Mouse (Mus musculus): ENCODE measurements at regions not wholly inside any gene's neighbourhood (a gene's known extent, or its start where the extent isn't known, plus 50 kb on each side); places are given as distances from the start of the nearest gene placed in this dataset.
A peak's percentile ranks its signal among the peaks of the same experiment; 100 is the strongest.

GRCm38 (mm10) chr11:25356671-25357586 lies 853.6 kb downstream of the 5730522E02Rik start:
- no peak for DNase-seq (ENCODE audit: low spot score in 2 of 2)

GRCm38 (mm10) chr11:25335667-25336066 lies 874.9 kb downstream of the 5730522E02Rik start:
- no peak for DNase-seq (ENCODE audit: low spot score in 2 of 2)

- DNase-seq (ENCODE audit: low spot score in 2 of 2), result no peak
Measured at GRCm38 (mm10) chr11:25330696-25331095, 879.9 kb downstream of the 5730522E02Rik start.

- DNase-seq (ENCODE audit: low spot score in 2 of 2), result no peak
Measured at GRCm38 (mm10) chr11:25322426-25322825, 888.1 kb downstream of the 5730522E02Rik start.

GRCm38 (mm10) chr11:25321494-25321893 lies 889.1 kb downstream of the 5730522E02Rik start:
- no peak for DNase-seq (ENCODE audit: low spot score in 2 of 2)

GRCm38 (mm10) chr11:25314645-25315044 lies 895.9 kb downstream of the 5730522E02Rik start:
- DNase-seq (ENCODE audit: low spot score in 2 of 2), result no peak

GRCm38 (mm10) chr11:25313879-25314278 lies 896.7 kb downstream of the 5730522E02Rik start:
- no peak for DNase-seq (ENCODE audit: low spot score in 2 of 2)

GRCm38 (mm10) chr11:25313308-25313707 lies 897.3 kb downstream of the 5730522E02Rik start:
- DNase-seq (ENCODE audit: low spot score in 2 of 2), result no peak

- no peak for DNase-seq (ENCODE audit: low spot score in 2 of 2)
Measured at GRCm38 (mm10) chr11:25310754-25311153, 899.8 kb downstream of the 5730522E02Rik start.

- DNase-seq (ENCODE audit: low spot score in 2 of 2), result peak; percentile 42 to 73
Measured at GRCm38 (mm10) chr11:25301130-25301529, 909.4 kb downstream of the 5730522E02Rik start.

GRCm38 (mm10) chr11:25288346-25288745 lies 922.2 kb downstream of the 5730522E02Rik start:
- no peak for DNase-seq (ENCODE audit: low spot score in 2 of 2)

GRCm38 (mm10) chr11:25287458-25288247 lies 922.9 kb downstream of the 5730522E02Rik start:
- DNase-seq (ENCODE audit: low spot score in 2 of 2), result no peak

- no peak for DNase-seq (ENCODE audit: low spot score in 2 of 2)
Measured at GRCm38 (mm10) chr11:25269936-25270540, 940.5 kb downstream of the 5730522E02Rik start.

GRCm38 (mm10) chr11:25262906-25263305 lies 947.7 kb downstream of the 5730522E02Rik start:
- no peak for DNase-seq (ENCODE audit: low spot score in 2 of 2)

GRCm38 (mm10) chr11:25259691-25260090 lies 950.9 kb downstream of the 5730522E02Rik start:
- DNase-seq (ENCODE audit: low spot score in 2 of 2), result no peak

GRCm38 (mm10) chr11:25233360-25233890 lies 977.1 kb downstream of the 5730522E02Rik start:
- DNase-seq (ENCODE audit: low spot score in 2 of 2), result no peak

All from cerebellum, postnatal 4 days (tissue).